Mouse (Mus musculus) MEL (cell line): ENCODE results near the gene Bcl10. TPM values are rescaled to one million over a fixed set of nuclear protein-coding genes. Genes with fewer than 3 reads are reported as not detected.

Source experiments
- DNase-seq: peaks from one replicate; pipeline ENCODE4 v3.0.0; 2011; ENCODE audit warnings: low read depth, low spot score
- H3K27ac ChIP-seq: 2 replicates; pipeline ENCODE4 v1.5.1; 2012; ENCODE audit warnings: low read depth, mild to moderate bottlenecking, control low read depth, low read length, moderate library complexity; ENCODE audit not compliant: control insufficient read depth
- H3K27me3 ChIP-seq, 2 experiments: fragments of 150-350 bp in 1 of 2; sonication (generic) in 1 of 2; 2 replicates each; pipeline ENCODE4 v1.6.1; 2012; ENCODE audit warnings: low read length in 2 of 2, mild to moderate bottlenecking in 2 of 2, improper control_type of control experiment in 1 of 2, moderate library complexity in 1 of 2; ENCODE audit not compliant: insufficient read depth in 2 of 2, control insufficient read depth in 1 of 2
- H3K36me3 ChIP-seq, 2 experiments: 2 replicates each; pipeline ENCODE4 v1.6.1; 2012 to 2014; ENCODE audit warnings: low read length in 2 of 2, improper control_type of control experiment in 1 of 2, inconsistent platforms in 1 of 2, mild to moderate bottlenecking in 1 of 2; ENCODE audit not compliant: insufficient read depth in 2 of 2, control insufficient read depth in 1 of 2
- H3K4me1 ChIP-seq, 2 experiments: fragments of 150-350 bp in 1 of 2; sonication (generic) in 1 of 2; 2 replicates each; pipeline ENCODE4 v1.6.1; 2012; ENCODE audit warnings: low read length in 2 of 2, improper control_type of control experiment in 1 of 2, mild to moderate bottlenecking in 1 of 2; ENCODE audit not compliant: insufficient read depth in 2 of 2, control insufficient read depth in 1 of 2
- H3K4me3 ChIP-seq, 2 experiments: fragments of 150-350 bp in 1 of 2; sonication (generic) in 1 of 2; 2 replicates each; pipeline ENCODE4 v1.5.1; 2012; ENCODE audit warnings: low read depth in 2 of 2, low read length in 2 of 2, mild to moderate bottlenecking in 2 of 2, moderate library complexity in 2 of 2, control low read depth in 1 of 2, improper control_type of control experiment in 1 of 2; ENCODE audit not compliant: control insufficient read depth in 1 of 2, insufficient read depth in 1 of 2
- H3K79me2 ChIP-seq: 2 replicates; pipeline ENCODE4 v1.6.1; 2012; ENCODE audit warnings: mild to moderate bottlenecking, low read length, moderate library complexity; ENCODE audit not compliant: control insufficient read depth, poor library complexity, insufficient read depth
- H3K9ac ChIP-seq: 2 replicates; pipeline ENCODE4 v1.6.1; 2012; ENCODE audit warnings: low read depth, mild to moderate bottlenecking, control low read depth, low read length, moderate library complexity; ENCODE audit not compliant: control insufficient read depth, poor library complexity, severe bottlenecking
- H3K9me3 ChIP-seq: fragments of 150-350 bp; sonication (generic); replicated peaks from 2 replicates; pipeline ENCODE4 v1.6.1; 2012; ENCODE audit warnings: mild to moderate bottlenecking, low read length, improper control_type of control experiment, moderate library complexity; ENCODE audit not compliant: insufficient read depth
- BHLHE40 ChIP-seq: IDR thresholded peaks from 2 replicates; pipeline ENCODE4 v1.6.1; 2012; ENCODE audit warnings: low read depth, mild to moderate bottlenecking, inconsistent platforms, low read length, improper control_type of control experiment, borderline replicate concordance
- CHD1 ChIP-seq: IDR thresholded peaks from 2 replicates; pipeline ENCODE4 v1.6.1; 2012; ENCODE audit warnings: low read depth, mild to moderate bottlenecking, inconsistent platforms, low read length, improper control_type of control experiment
- CHD2 ChIP-seq: IDR thresholded peaks from 2 replicates; pipeline ENCODE4 v1.6.1; 2011; ENCODE audit warnings: low read length, improper control_type of control experiment
- E2F4 ChIP-seq: IDR thresholded peaks from 2 replicates; pipeline ENCODE4 v1.6.1; 2011; ENCODE audit warnings: low read depth, low read length, improper control_type of control experiment, borderline replicate concordance
- EP300 ChIP-seq, 2 experiments: IDR thresholded peaks; 2 replicates each; pipeline ENCODE4 v1.6.1; 2011; ENCODE audit warnings: improper control_type of control experiment in 2 of 2, low read length in 2 of 2, low read depth in 1 of 2, mild to moderate bottlenecking in 1 of 2
- JUND ChIP-seq: IDR thresholded peaks from 2 replicates; pipeline ENCODE4 v1.6.1; 2011; ENCODE audit warnings: low read depth, mild to moderate bottlenecking, improper control_type of control experiment, low read length
- KAT2A ChIP-seq: conservative IDR thresholded peaks from 2 replicates; pipeline ENCODE4 v1.6.1; 2012; ENCODE audit warnings: low read depth, low read length, improper control_type of control experiment, inconsistent platforms
- MAX ChIP-seq: IDR thresholded peaks from 2 replicates; pipeline ENCODE4 v1.6.1; 2011; ENCODE audit warnings: low read length, improper control_type of control experiment
- MAZ ChIP-seq: IDR thresholded peaks from 2 replicates; pipeline ENCODE4 v1.6.1; 2012; ENCODE audit warnings: low read depth, mild to moderate bottlenecking, inconsistent platforms, low read length, improper control_type of control experiment
- MEF2A ChIP-seq: IDR thresholded peaks from 2 replicates; pipeline ENCODE4 v1.6.1; 2014; ENCODE audit warnings: low read depth, mild to moderate bottlenecking, inconsistent platforms, low read length, improper control_type of control experiment; ENCODE audit not compliant: poor library complexity, insufficient replicate concordance, severe bottlenecking; ENCODE audit errors: extremely low read depth
- MYC ChIP-seq: IDR thresholded peaks from 2 replicates; pipeline ENCODE4 v1.6.1; 2011; ENCODE audit warnings: low read depth, mild to moderate bottlenecking, low read length, improper control_type of control experiment, moderate library complexity
- NELFE ChIP-seq: IDR thresholded peaks from 2 replicates; pipeline ENCODE4 v1.6.1; 2011; ENCODE audit warnings: low read depth, low read length, improper control_type of control experiment
- POLR2AphosphoS2 ChIP-seq: IDR thresholded peaks from 2 replicates; pipeline ENCODE4 v1.6.1; 2011; ENCODE audit warnings: low read length, improper control_type of control experiment
- RAD21 ChIP-seq: IDR thresholded peaks from 2 replicates; pipeline ENCODE4 v1.6.1; 2011; ENCODE audit warnings: mild to moderate bottlenecking, low read depth, low read length, improper control_type of control experiment
- RCOR1 ChIP-seq: IDR thresholded peaks from 2 replicates; pipeline ENCODE4 v1.6.1; 2012; ENCODE audit warnings: low read depth, mild to moderate bottlenecking, inconsistent platforms, low read length, improper control_type of control experiment
- SMC3 ChIP-seq: IDR thresholded peaks from 2 replicates; pipeline ENCODE4 v1.6.1; 2011; ENCODE audit warnings: low read depth, low read length, improper control_type of control experiment
- TAL1 ChIP-seq: IDR thresholded peaks from 2 replicates; pipeline ENCODE4 v1.6.1; 2012; ENCODE audit warnings: mild to moderate bottlenecking, inconsistent platforms, low read length, moderate library complexity, mixed read lengths
- TBP ChIP-seq: IDR thresholded peaks from 2 replicates; pipeline ENCODE4 v1.8.0; 2011; ENCODE audit warnings: low read depth, low read length, improper control_type of control experiment
- TCF12 ChIP-seq: IDR thresholded peaks from 2 replicates; pipeline ENCODE4 v1.6.1; 2014; ENCODE audit warnings: low read depth, mild to moderate bottlenecking, inconsistent platforms, low read length, improper control_type of control experiment, moderate library complexity
- ZNF384 ChIP-seq: IDR thresholded peaks from 2 replicates; pipeline ENCODE4 v1.6.1; 2012; ENCODE audit warnings: low read depth, mild to moderate bottlenecking, inconsistent platforms, low read length, improper control_type of control experiment
- polyA plus RNA-seq, 2 experiments: library from polyadenylated mRNA; stranded (reverse) in 1 of 2; unstranded in 1 of 2; fragments of >175 nt in 1 of 2; fragments of >200 nt in 1 of 2; gene quantifications; 2 replicates each; pipeline versions ENCODE4 v1.2.1 to v1.2.4; 2012; ENCODE audit warnings: low replicate concordance in 2 of 2, low read depth in 1 of 2; ENCODE audit not compliant: insufficient read length in 2 of 2, insufficient read depth in 1 of 2, missing spikeins in 1 of 2
- total RNA-seq: library from RNA; depleted of rRNA; stranded (reverse); fragments of 300-350 nt; gene quantifications from 2 replicates; pipeline ENCODE4 v1.2.3, GENCODE M21; 2012

Gene Bcl10
- total and polyA plus RNA-seq, 3 experiments, result 25.0 to 30.4 TPM; not detected in 1

DNA sequence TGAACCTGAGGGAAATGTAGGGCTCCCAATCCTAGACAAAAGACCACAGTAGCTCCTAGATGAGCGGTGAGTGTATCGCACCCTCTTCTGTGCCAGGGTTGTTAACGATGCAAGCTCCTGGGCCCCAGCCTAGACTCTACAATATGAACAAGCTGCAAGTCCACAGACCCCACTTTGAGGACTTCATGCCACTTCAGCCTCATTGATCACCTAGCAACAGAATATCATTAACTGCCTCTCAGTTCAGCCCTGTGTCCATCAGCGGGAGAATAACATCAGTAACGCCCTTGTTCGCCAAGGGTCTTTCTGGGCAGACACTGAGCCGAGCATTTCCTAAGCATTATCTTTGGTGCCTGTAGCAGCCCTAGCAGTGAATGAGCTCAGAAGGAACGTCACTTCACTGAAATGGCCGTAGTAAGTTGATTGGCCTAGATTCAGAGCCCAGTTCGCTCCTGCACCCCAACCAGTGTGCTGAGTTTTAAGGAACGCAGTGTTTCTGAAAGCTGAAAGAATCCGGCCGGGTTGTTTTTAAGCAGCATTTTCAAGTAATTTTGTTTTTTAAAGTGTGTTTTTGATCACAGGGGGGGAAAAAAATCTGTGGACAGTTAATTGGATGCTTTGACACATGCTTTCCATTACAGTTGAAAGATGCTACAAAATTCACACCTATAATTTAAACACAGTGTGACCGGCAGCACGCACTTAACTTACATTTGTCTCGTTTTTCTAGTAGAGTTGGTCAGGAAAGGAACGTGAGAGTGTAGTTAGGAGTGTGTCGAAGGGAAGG lies 32.1 kb upstream of the Bcl10 start:
- no peaks in the 10 kb centered on the region for H3K9me3 ChIP-seq
- TF ChIP-seq KAT2A (no peak), TAL1 (no peak), BHLHE40 (no peak), MEF2A (no peak), TCF12 (no peak), TBP (no peak), SMC3 (no peak), ZNF384 (no peak), E2F4 (no peak), POLR2AphosphoS2 (no peak), NELFE (no peak)
- TF ChIP-seq, all 39 proteins: peak for 0
- Histone ChIP-seq H3K36me3 (no peaks in the 10 kb centered on the region), H3K27me3 (no peaks in the 10 kb centered on the region; a peak in 1 of 4 replicates), H3K79me2 (no peaks in the 10 kb centered on the region), H3K27ac (no peak overlapping the region), H3K9ac (no peak overlapping the region), H3K4me1 (no peaks in the 10 kb centered on the region), H3K4me3 (no peak overlapping the region)
- no peak for DNase-seq

DNA sequence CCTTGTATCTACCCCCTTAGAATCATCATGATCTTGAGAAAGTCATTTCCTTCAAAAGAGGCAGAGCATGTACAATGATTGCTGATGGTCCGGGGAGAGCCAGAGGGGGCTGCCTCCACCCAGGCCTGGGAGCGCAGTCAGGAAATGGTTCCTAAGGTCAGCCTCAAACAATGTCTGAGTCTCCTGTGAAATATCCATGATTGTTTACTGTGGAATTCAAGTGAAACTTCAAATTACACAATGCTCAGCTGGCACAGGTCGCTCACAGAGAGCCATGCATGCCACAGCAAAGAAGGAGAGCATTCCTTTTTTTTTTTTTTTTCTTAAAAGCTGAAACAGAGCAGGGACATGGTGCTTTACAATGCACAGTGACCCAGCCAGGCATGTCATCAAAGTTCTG lies 30.2 kb upstream of the Bcl10 start:
- no peaks in the 10 kb centered on the region for H3K4me1 ChIP-seq
- DNase-seq, result no peak

GRCm38 (mm10) chr3:145894131-145894530 lies 28.5 kb upstream of the Bcl10 start:
- H3K9me3 ChIP-seq, result no peaks in the 10 kb centered on the region
- no peaks in the 10 kb centered on the region for H3K4me1 ChIP-seq
- H3K36me3 ChIP-seq, result no peaks in the 10 kb centered on the region
- H3K27me3 ChIP-seq, result no peaks in the 10 kb centered on the region
- no peak overlapping the region for H3K9ac ChIP-seq
- H3K79me2 ChIP-seq, result no peaks in the 10 kb centered on the region
- no peak for TF ChIP-seq RCOR1
- TF ChIP-seq EP300 (IDR thresholded peaks at IDR 0.05; ENCODE audit: low read depth in 1 of 2, low read length in 2 of 2), result no peak
- no peak for TF ChIP-seq TBP
- TF ChIP-seq JUND, result no peak
- no peak for TF ChIP-seq MEF2A
- no peak for TF ChIP-seq RAD21
- TF ChIP-seq MAZ, result no peak
- no peak for TF ChIP-seq MAX
- no peak for TF ChIP-seq CHD1
- no peak for TF ChIP-seq MYC
- no peak for TF ChIP-seq ZNF384
- no peak for DNase-seq
- no peak overlapping the region for H3K27ac ChIP-seq
- H3K4me3 ChIP-seq, result no peak overlapping the region

More for the DNA sequence above, 30.2 kb upstream of the Bcl10 start:
- Histone ChIP-seq H3K9ac (no peak overlapping the region), H3K27ac (no peak overlapping the region), H3K27me3 (no peaks in the 10 kb centered on the region; a peak in 1 of 4 replicates), H3K9me3 (no peaks in the 10 kb centered on the region), H3K79me2 (no peaks in the 10 kb centered on the region), H3K4me3 (no peak overlapping the region), H3K36me3 (no peaks in the 10 kb centered on the region)
- TF ChIP-seq MAX (no peak), E2F4 (no peak), CHD2 (no peak)
